Mouse (Mus musculus): ENCODE data around the gene Rab3a.

Gene Rab3a

DNA sequence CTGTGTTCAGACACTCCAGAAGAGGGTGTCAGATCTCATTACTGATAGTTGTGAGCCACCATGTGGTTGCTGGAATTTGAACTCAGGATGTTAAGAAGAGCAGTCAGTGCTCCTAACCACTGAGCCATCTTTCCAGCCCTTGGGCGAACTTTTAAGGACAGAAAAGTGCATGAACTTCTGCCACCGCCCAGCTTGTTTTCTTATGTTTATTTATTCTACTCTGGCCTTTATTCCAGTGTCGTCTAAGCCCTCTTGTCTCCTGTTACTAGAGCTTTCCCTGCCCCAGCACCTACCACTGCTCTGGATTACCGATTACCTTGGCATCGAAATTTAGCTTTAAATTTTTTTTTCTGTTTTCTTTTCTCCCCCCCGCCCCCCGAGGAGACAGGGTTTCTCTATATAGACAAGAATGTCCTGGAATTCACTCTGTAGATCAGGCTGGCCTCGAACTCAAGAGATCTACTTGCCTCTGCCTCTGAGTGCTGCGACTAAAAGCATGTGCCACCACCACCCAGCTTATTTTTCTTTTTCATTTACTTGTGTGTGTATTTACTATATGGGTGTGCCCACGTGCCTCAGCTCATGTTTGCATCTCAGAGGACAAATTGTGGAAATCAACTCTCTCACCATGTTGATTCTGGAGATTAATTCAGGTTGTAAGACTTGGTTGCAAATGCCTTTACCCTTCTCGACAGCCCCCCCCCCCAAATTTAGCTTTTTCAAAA, 48.5 kb downstream of the Rab3a start:
- no peak for DNase-seq

- peak; percentile 60 to 69 for DNase-seq
Measured at GRCm38 (mm10) chr8:70803761-70804480, 49.4 kb downstream of the Rab3a start.

- peak; percentile 90 to 93 for DNase-seq
Measured at GRCm38 (mm10) chr8:70804481-70805206, 50.2 kb downstream of the Rab3a start, which contains the start of gene Mast3. Mast3 (minus strand) TSS chr8:70805054.

- peak; percentile 67 to 74 for DNase-seq
Measured at GRCm38 (mm10) chr8:70806541-70806940, 52.1 kb downstream of the Rab3a start.

- DNase-seq, result no peak
Measured at GRCm38 (mm10) chr8:70807304-70807703, 52.8 kb downstream of the Rab3a start.

- no peak for DNase-seq
Measured at GRCm38 (mm10) chr8:70808239-70808638, 53.8 kb downstream of the Rab3a start, which contains the start of gene Il12rb1. Il12rb1 (plus strand) TSS chr8:70808449.
